In genomic region chr11:113928291-113928690, GRCm38 (mm10) we compare ENCODE assay signal across 12 mouse cellular contexts.
DNase-seq lines count a peak whose midpoint lies in the region; ATAC-seq and TF ChIP-seq lines count a peak whose summit lies in the region.
"Had no signal": no experiment of that assay in that cellular context is flagged by ENCODE, and none has a peak within 500 bp of the region (broad histone marks: within the 10 kb centered on the region; RNA-seq: fewer than 3 reads in every experiment).

No protein-coding gene starts in this region.

- H3K36me3 ChIP-seq in hindbrain, embryonic 12.5 days, result no peaks in the 10 kb centered on the region
- H3K36me3 ChIP-seq in hindbrain, postnatal 0 days (ENCODE audit: insufficient read depth, low read length), result no peaks in the 10 kb centered on the region
- no peaks in the 10 kb centered on the region for H3K36me3 ChIP-seq in kidney, embryonic 16.5 days (ENCODE audit: insufficient read depth, low read length)

- H3K4me1 ChIP-seq in cerebellum, adult 2 months (ENCODE audit: control insufficient read depth, insufficient read depth, low read length), result peaks cover 13% of the 10 kb centered on the region
- H3K4me1 ChIP-seq in hindbrain, embryonic 12.5 days, result peaks cover 47% of the 10 kb centered on the region
- H3K4me1 ChIP-seq in hindbrain, postnatal 0 days (ENCODE audit: insufficient read depth, low read length), result peaks cover 14% of the 10 kb centered on the region
- no peaks in the 10 kb centered on the region for H3K4me1 ChIP-seq in kidney, embryonic 16.5 days (ENCODE audit: insufficient read depth, low read length)

- H3K4me2 ChIP-seq in hindbrain, embryonic 12.5 days (replicated peaks), result no peak overlapping the region
- no peak overlapping the region for H3K4me2 ChIP-seq in hindbrain, postnatal 0 days (ENCODE audit: low read depth, low read length)
- no peak overlapping the region for H3K4me2 ChIP-seq in kidney, embryonic 16.5 days (replicated peaks; ENCODE audit: low read depth, low read length)

- no peak overlapping the region for H3K9ac ChIP-seq in hindbrain, embryonic 12.5 days
- H3K9ac ChIP-seq in hindbrain, postnatal 0 days (replicated peaks; ENCODE audit: low read length), result no peak overlapping the region
- no peak overlapping the region for H3K9ac ChIP-seq in kidney, embryonic 16.5 days (replicated peaks; ENCODE audit: low read length)

- H3K4me3 ChIP-seq in cerebellum, adult 2 months (replicated peaks; ENCODE audit: insufficient read depth, low read depth, low read length), result no peak overlapping the region
- no peak overlapping the region for H3K4me3 ChIP-seq in hindbrain, embryonic 12.5 days
- no peak overlapping the region for H3K4me3 ChIP-seq in hindbrain, postnatal 0 days (ENCODE audit: low read length)
- H3K4me3 ChIP-seq in layer of hippocampus, adult 2 months, result no peak overlapping the region
- no peak overlapping the region for H3K4me3 ChIP-seq in kidney, embryonic 16.5 days (ENCODE audit: low read length)

- 31% methylated on average over 9 of the region's 9 CpGs for WGBS in cerebellum, adult 2 months
- 69% methylated on average over 9 of the region's 9 CpGs for WGBS in hindbrain, embryonic 12.5 days
- WGBS in hindbrain, postnatal 0 days, result 50% methylated on average over 9 of the region's 9 CpGs
- 66% methylated on average over 9 of the region's 9 CpGs for WGBS in kidney, embryonic 16.5 days

- H3K9me3 ChIP-seq in hindbrain, embryonic 12.5 days (replicated peaks), result no peaks in the 10 kb centered on the region
- no peaks in the 10 kb centered on the region for H3K9me3 ChIP-seq in hindbrain, postnatal 0 days (ENCODE audit: low read length)
- no peaks in the 10 kb centered on the region for H3K9me3 ChIP-seq in kidney, embryonic 16.5 days (ENCODE audit: low read length)

- TF ChIP-seq POLR2A in cerebellum, adult 2 months (IDR thresholded peaks at IDR 0.05; ENCODE audit: borderline replicate concordance, insufficient read depth, low read length), result no peak

- DNase-seq in cerebellum, adult 2 months, result peak; percentile 30 to 45
- no peak for DNase-seq in cerebellum, adult 9-11 months
- DNase-seq in hindbrain, postnatal 0 days (ENCODE audit: low spot score), result no peak
- peak; percentile 85 for DNase-seq in brain, adult 2 months (ENCODE audit: low read depth, low spot score)
- DNase-seq in layer of hippocampus, adult 2 months (ENCODE audit: low spot score in 2 of 2), result peak; percentile 58 to 80
- no peak for DNase-seq in gastrocnemius, postnatal 25 days
- DNase-seq: heart, postnatal 4 days; kidney, adult 2 months; lung, postnatal 4 days; thymus, postnatal 25 days had no signal

- TF ChIP-seq CTCF in cerebellum, adult 2 months (IDR thresholded peaks at IDR 0.05; ENCODE audit: borderline replicate concordance, insufficient read depth, low read depth, low read length), result no peak
- TF ChIP-seq CTCF in hindbrain, postnatal 0 days (IDR thresholded peaks at IDR 0.05; ENCODE audit: low read depth), result no peak
- no peak for TF ChIP-seq CTCF in layer of hippocampus, adult 2 months (conservative IDR thresholded peaks at IDR 0.05)

- no peak overlapping the region for H3K27ac ChIP-seq in cerebellum, adult 2 months (ENCODE audit: insufficient read depth, low read length)
- H3K27ac ChIP-seq in hindbrain, embryonic 12.5 days, result no peak overlapping the region
- H3K27ac ChIP-seq in hindbrain, postnatal 0 days, result no peak overlapping the region
- H3K27ac ChIP-seq in layer of hippocampus, adult 2 months, result peak overlapping the region; percentile 81
- no peak overlapping the region for H3K27ac ChIP-seq in kidney, embryonic 16.5 days (ENCODE audit: low read length)

- H3K27me3 ChIP-seq in cerebellum, adult 2 months (ENCODE audit: control insufficient read depth, insufficient read depth, low read length), result no peaks in the 10 kb centered on the region
- no peaks in the 10 kb centered on the region for H3K27me3 ChIP-seq in hindbrain, embryonic 12.5 days
- H3K27me3 ChIP-seq in hindbrain, postnatal 0 days (ENCODE audit: insufficient read depth, low read length), result no peaks in the 10 kb centered on the region
- H3K27me3 ChIP-seq in kidney, embryonic 16.5 days (ENCODE audit: insufficient read depth, low read length), result no peaks in the 10 kb centered on the region

- 0 out of 2 replicates have a peak, but pooled peaks have one; percentile 14 for ATAC-seq in hindbrain, embryonic 12.5 days (ENCODE audit: low FRiP score)
- no peak for ATAC-seq in hindbrain, postnatal 0 days
- ATAC-seq in kidney, embryonic 16.5 days (ENCODE audit: low FRiP score, low TSS enrichment), result no peak

Comparison
In these comparisons a context has a peak if more than half of its experiments do, and no peak if none do; other contexts are left out.
1. DNase-seq: peak in cerebellum, adult 2 months (2 of 2), brain, adult 2 months (single experiment) and layer of hippocampus, adult 2 months (2 of 2); none in cerebellum, adult 9-11 months (single experiment), hindbrain, postnatal 0 days (single experiment) and gastrocnemius, postnatal 25 days (single experiment).